Comparison of ENCODE assay signal across 9 mouse cellular contexts in the genomic region with DNA sequence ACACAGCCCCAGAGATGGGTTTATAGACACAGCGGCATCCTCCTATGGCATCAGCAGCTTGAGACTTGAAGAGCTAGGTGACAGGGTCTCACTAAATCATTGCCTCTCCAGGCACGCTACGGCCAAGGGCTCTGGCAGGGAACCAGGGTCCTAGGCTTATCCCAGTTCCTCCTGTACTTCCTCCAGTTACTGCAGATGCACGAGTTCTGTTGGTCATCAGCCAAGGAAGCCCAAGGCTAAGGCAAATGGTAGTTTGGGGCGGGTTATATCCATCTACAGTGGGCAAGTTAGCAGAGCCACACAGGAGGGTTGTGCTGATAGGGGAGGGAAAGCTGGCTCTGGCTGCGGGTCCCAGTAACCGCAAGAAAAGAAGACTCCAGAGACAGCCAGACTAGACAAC. TPM values are rescaled to one million over a fixed set of nuclear protein-coding genes. Genes with fewer than 3 reads are reported as not detected.
DNase-seq lines count a peak whose midpoint lies in the region; ATAC-seq and TF ChIP-seq lines count a peak whose summit lies in the region.
"Had no signal": no experiment of that assay in that cellular context is flagged by ENCODE, and none has a peak within 500 bp of the region (broad histone marks: within the 10 kb centered on the region; RNA-seq: fewer than 3 reads in every experiment).

No protein-coding gene starts in this region.

- no peaks in the 10 kb centered on the region for H3K36me3 ChIP-seq in midbrain, embryonic 16.5 days (ENCODE audit: control insufficient read depth, insufficient read depth, low read length)
- H3K36me3 ChIP-seq: G1E had no signal

- peak overlapping the region; percentile 34; the same call in 1 of the 2 replicates for H3K4me3 ChIP-seq in layer of hippocampus, adult 2 months
- no peak overlapping the region for H3K4me3 ChIP-seq in midbrain, embryonic 16.5 days (ENCODE audit: low read depth, low read length)

- no peaks in the 10 kb centered on the region for H3K9me3 ChIP-seq in midbrain, embryonic 16.5 days (replicated peaks; ENCODE audit: control insufficient read depth, low read length, poor library complexity, severe bottlenecking)
- H3K9me3 ChIP-seq: G1E had no signal

- no peak overlapping the region for H3K4me2 ChIP-seq in midbrain, embryonic 16.5 days (ENCODE audit: low read length)

- TF ChIP-seq CTCF in layer of hippocampus, adult 2 months (conservative IDR thresholded peaks at IDR 0.05) = no peak

- no peaks in the 10 kb centered on the region for H3K27me3 ChIP-seq in midbrain, embryonic 16.5 days (ENCODE audit: control insufficient read depth, insufficient read depth, low read depth, low read length)

- peak overlapping the region; percentile 24 for H3K27ac ChIP-seq in layer of hippocampus, adult 2 months
- H3K27ac ChIP-seq in midbrain, embryonic 16.5 days (ENCODE audit: low read length) = no peak overlapping the region

- WGBS in midbrain, embryonic 16.5 days = 67% methylated on average over 7 of the region's 7 CpGs

- H3K9ac ChIP-seq in midbrain, embryonic 16.5 days (ENCODE audit: low read depth, low read length) = no peak overlapping the region

- DNase-seq in layer of hippocampus, adult 2 months (ENCODE audit: low spot score in 2 of 2) = no peak
- DNase-seq in layer of hippocampus, adult 9-10 months (ENCODE audit: low spot score) = no peak
- DNase-seq in adrenal gland, adult (ENCODE audit: inconsistent age in 2 of 2, low spot score in 1 of 2) = peak; percentile 84 to 90
- peak; percentile 64 for DNase-seq in gastrocnemius, postnatal 25 days
- peak; percentile 72 for DNase-seq in kidney, adult 9 months
- DNase-seq in thymus, postnatal 36 days = no peak
- DNase-seq in right cerebral cortex, postnatal 36 days (ENCODE audit: low spot score in 2 of 2) = no peak

- H3K4me1 ChIP-seq in midbrain, embryonic 16.5 days (ENCODE audit: control insufficient read depth, insufficient read depth, low read length) = peaks cover 11% of the 10 kb centered on the region

- peak; percentile 34; the same call in 1 of the 2 replicates for ATAC-seq in midbrain, embryonic 16.5 days

RNA-seq across cellular contexts. Expression of a gene that starts 50.1 kb away (rescaled TPM):
- 100 to 1,000 TPM; 220 to 231 TPM for total RNA-seq in layer of hippocampus, adult 2 months (2021)
- 10 to 100 TPM; 24.8 to 41.1 TPM for total RNA-seq in gastrocnemius, postnatal 25 days (2021)
- 11.4 and 13.1 TPM in 2 replicates for polyA plus RNA-seq in midbrain, embryonic 16.5 days (2015; fragmentation: Nextera tagmentation; extraction: Ambion mirVana)

Comparison
In these comparisons a context has a peak if more than half of its experiments do, and no peak if none do; other contexts are left out.
1. DNase-seq: peak in adrenal gland, adult (2 of 2), gastrocnemius, postnatal 25 days (single experiment) and kidney, adult 9 months (single experiment); none in layer of hippocampus, adult 2 months (0 of 2), layer of hippocampus, adult 9-10 months (single experiment), thymus, postnatal 36 days (0 of 2) and right cerebral cortex, postnatal 36 days (0 of 2).
2. RNA of a gene that starts 50.1 kb away (total RNA-seq): 220 to 231 TPM in layer of hippocampus, adult 2 months; 24.8 to 41.1 TPM in gastrocnemius, postnatal 25 days; every median in the first group is over 4 times any median in the second.